Mouse (Mus musculus): ENCODE measurements around the gene Olfr1496.

GRCm38 (mm10) chr19:13828447-13828846 is 50.8 kb downstream of the Olfr1496 start:
- TF ChIP-seq ZKSCAN1 (IDR thresholded peaks at IDR 0.05; ENCODE audit: borderline replicate concordance, low read depth, low read length) (no peak), MAFK (IDR thresholded peaks at IDR 0.05; ENCODE audit: insufficient replicate concordance, low read length) (no peak), E2F4 (IDR thresholded peaks at IDR 0.05; ENCODE audit: insufficient replicate concordance, low read depth, low read length) (no peak), CTCF (conservative IDR thresholded peaks at IDR 0.05 in 1 of 2, IDR thresholded peaks at IDR 0.05 in 1 of 2; ENCODE audit: low read depth in 2 of 2, low read length in 2 of 2) (no peak), JUND (conservative IDR thresholded peaks at IDR 0.05; ENCODE audit: low read depth, low read length) (no peak), TBP (conservative IDR thresholded peaks at IDR 0.05; ENCODE audit: low read depth, low read length) (no peak), CHD2 (IDR thresholded peaks at IDR 0.05; ENCODE audit: low read length) (no peak), MYC (IDR thresholded peaks at IDR 0.05; ENCODE audit: low read depth, low read length) (no peak), RAD21 (IDR thresholded peaks at IDR 0.05; ENCODE audit: low read depth, low read length) (no peak), MXI1 (IDR thresholded peaks at IDR 0.05; ENCODE audit: low read depth, low read length) (no peak)

All from CH12.LX (cell line).